Mouse (Mus musculus) left cerebral cortex, postnatal 4 days (tissue): ENCODE results near the gene Gdf7. TPM values are rescaled to one million over a fixed set of nuclear protein-coding genes. Genes with fewer than 3 reads are reported as not detected.

Experiments used
- total RNA-seq, 2 experiments: library from RNA; stranded (reverse); gene quantifications; 2 replicates each; pipeline ENCODE4 v1.2.3; 2021

Gdf7 gene
- total RNA-seq, 2 experiments from 2014 or later = not detected

Other genes with a start within 250 kb of the Gdf7 start
- gene Ldah, start 93.8 kb downstream of the Gdf7 start, total RNA-seq = 10 to 100 TPM; 49.2 to 51.2 TPM
- 10 to 100 TPM; 10.3 to 11.0 TPM for gene Hs1bp3, start 11.5 kb upstream of the Gdf7 start, total RNA-seq
- 100 to 1,000 TPM; 220 to 231 TPM for gene Rhob, start 198.1 kb upstream of the Gdf7 start, total RNA-seq